Mouse (Mus musculus) MEL (cell line): ENCODE data around the gene Ino80d.
A peak's percentile ranks its signal among the peaks of the same experiment; 100 is the strongest.

Experiments
- CHD2 ChIP-seq: IDR thresholded peaks from 2 replicates; pipeline ENCODE4 v1.6.1; 2011; ENCODE audit warnings: low read length, improper control_type of control experiment
- CTCF ChIP-seq, 3 experiments: IDR thresholded peaks in 2 of 3; conservative IDR thresholded peaks in 1 of 3; 2 replicates each; pipeline ENCODE4 v1.5.1; 2011 to 2012; ENCODE audit warnings: low read length in 3 of 3, low read depth in 2 of 3, mild to moderate bottlenecking in 2 of 3, improper control_type of control experiment in 1 of 3, inconsistent platforms in 1 of 3, mixed read lengths in 1 of 3, moderate library complexity in 1 of 3; ENCODE audit not compliant: control insufficient read depth in 1 of 3, insufficient read depth in 1 of 3, poor library complexity in 1 of 3, severe bottlenecking in 1 of 3
- E2F4 ChIP-seq: IDR thresholded peaks from 2 replicates; pipeline ENCODE4 v1.6.1; 2011; ENCODE audit warnings: low read depth, low read length, improper control_type of control experiment, borderline replicate concordance
- GATA1 ChIP-seq: IDR thresholded peaks from 2 replicates; pipeline ENCODE4 v1.6.1; 2011; ENCODE audit warnings: low read depth, low read length, improper control_type of control experiment
- NRF1 ChIP-seq: IDR thresholded peaks from 2 replicates; pipeline ENCODE4 v1.6.1; 2014; ENCODE audit warnings: low read depth, mild to moderate bottlenecking, inconsistent platforms, low read length, improper control_type of control experiment, moderate library complexity; ENCODE audit not compliant: poor library complexity, insufficient read depth, severe bottlenecking
- POLR2A ChIP-seq, 2 experiments: IDR thresholded peaks; 2 replicates each; pipeline ENCODE4 v1.6.1; 2011 to 2012; ENCODE audit warnings: low read length in 2 of 2, mild to moderate bottlenecking in 2 of 2, control low read depth in 1 of 2, improper control_type of control experiment in 1 of 2, low read depth in 1 of 2, moderate library complexity in 1 of 2; ENCODE audit not compliant: control insufficient read depth in 1 of 2, insufficient read depth in 1 of 2, poor library complexity in 1 of 2
- POLR2AphosphoS5 ChIP-seq: IDR thresholded peaks from 2 replicates; pipeline ENCODE4 v1.6.1; 2012; ENCODE audit warnings: low read depth, borderline replicate concordance, mild to moderate bottlenecking, inconsistent platforms, low read length, moderate library complexity, mixed read lengths
- ZMIZ1 ChIP-seq: IDR thresholded peaks from 2 replicates; pipeline ENCODE4 v1.6.1; 2012; ENCODE audit warnings: low read depth, mild to moderate bottlenecking, inconsistent platforms, low read length, improper control_type of control experiment, moderate library complexity

GRCm38 (mm10) chr1:62984566-62984965 is 129.9 kb downstream of the Ino80d start:
- no peak for TF ChIP-seq ZMIZ1
- no peak for TF ChIP-seq POLR2A (IDR thresholded peaks at IDR 0.05; ENCODE audit: control insufficient read depth in 1 of 2, insufficient read depth in 1 of 2, low read depth in 1 of 2, low read length in 2 of 2, poor library complexity in 1 of 2)
- TF ChIP-seq E2F4, result no peak
- peak; percentile 7 to 25 (median 19); a peak in 3 of 6 replicates for TF ChIP-seq CTCF (IDR thresholded peaks at IDR 0.05 in 2 of 3, conservative IDR thresholded peaks at IDR 0.05 in 1 of 3; ENCODE audit: control insufficient read depth in 1 of 3, insufficient read depth in 1 of 3, low read depth in 2 of 3, low read length in 3 of 3, poor library complexity in 1 of 3, severe bottlenecking in 1 of 3)
- TF ChIP-seq GATA1, result no peak
- no peak for TF ChIP-seq NRF1
- TF ChIP-seq POLR2AphosphoS5, result no peak
- no peak for TF ChIP-seq CHD2
